In genomic region chr19:24797606-24798005, GRCm38 (mm10) we compare ENCODE assay signal across 11 mouse cellular contexts.
DNase-seq lines count a peak whose midpoint lies in the region; ATAC-seq and TF ChIP-seq lines count a peak whose summit lies in the region.
"Had no signal": no experiment of that assay in that cellular context is flagged by ENCODE, and none has a peak within 500 bp of the region (broad histone marks: within the 10 kb centered on the region; RNA-seq: fewer than 3 reads in every experiment).

No protein-coding gene starts in this region.

- H3K4me3 ChIP-seq in lung, postnatal 0 days (ENCODE audit: low read depth, low read length) = no peak overlapping the region
- no peak overlapping the region for H3K4me3 ChIP-seq in thymus, adult 2 months (ENCODE audit: control insufficient read depth, insufficient read depth, low read length)
- H3K4me3 ChIP-seq in forebrain, embryonic 15.5 days = no peak overlapping the region

- H3K36me3 ChIP-seq in lung, postnatal 0 days (ENCODE audit: insufficient read depth, low read length) = no peaks in the 10 kb centered on the region
- no peaks in the 10 kb centered on the region for H3K36me3 ChIP-seq in thymus, adult 2 months (ENCODE audit: control insufficient read depth, insufficient read depth, low read length)
- no peaks in the 10 kb centered on the region for H3K36me3 ChIP-seq in forebrain, embryonic 15.5 days

- no peaks in the 10 kb centered on the region for H3K27me3 ChIP-seq in lung, postnatal 0 days (replicated peaks; ENCODE audit: insufficient read depth, low read length)
- no peaks in the 10 kb centered on the region for H3K27me3 ChIP-seq in thymus, adult 2 months (ENCODE audit: control insufficient read depth, insufficient read depth, low read length)
- no peaks in the 10 kb centered on the region for H3K27me3 ChIP-seq in forebrain, embryonic 15.5 days
- H3K27me3 ChIP-seq: Patski had no signal

- H3K4me1 ChIP-seq in lung, postnatal 0 days (ENCODE audit: insufficient read depth, low read depth, low read length) = no peaks in the 10 kb centered on the region
- no peaks in the 10 kb centered on the region for H3K4me1 ChIP-seq in thymus, adult 2 months (replicated peaks; ENCODE audit: control insufficient read depth, insufficient read depth, low read length)
- H3K4me1 ChIP-seq in forebrain, embryonic 15.5 days = no peaks in the 10 kb centered on the region

- 35% methylated on average over 9 of the region's 9 CpGs for WGBS in lung, postnatal 0 days
- WGBS in thymus, adult 2 months = 10% methylated on average over 9 of the region's 9 CpGs
- 72% methylated on average over 9 of the region's 9 CpGs for WGBS in forebrain, embryonic 15.5 days

- H3K9me3 ChIP-seq in lung, postnatal 0 days (ENCODE audit: low read length) = no peaks in the 10 kb centered on the region
- H3K9me3 ChIP-seq in forebrain, embryonic 15.5 days = no peaks in the 10 kb centered on the region

- ATAC-seq in common myeloid progenitor, adult 5-6 weeks (replicated peaks; ENCODE audit: low read depth, poor library complexity, severe bottlenecking) = peak; percentile 23; the same call in 1 of the 2 replicates
- ATAC-seq in lung, postnatal 0 days = peak; percentile 68
- ATAC-seq in forebrain, embryonic 15.5 days (replicated peaks) = no peak
- ATAC-seq: forebrain, embryonic 16.5 days; Patski had no signal

- TF ChIP-seq CTCF in lung, postnatal 0 days (IDR thresholded peaks at IDR 0.05) = no peak
- TF ChIP-seq CTCF in thymus, adult 2 months (IDR thresholded peaks at IDR 0.05; ENCODE audit: borderline replicate concordance, control insufficient read depth, extremely low read depth, insufficient read depth, low read length, poor library complexity) = no peak

- peak; percentile 47 to 58 for DNase-seq in cerebellum, postnatal 10 days
- DNase-seq in cerebellum, adult 11-12 months = no peak
- DNase-seq in heart, postnatal 4 days = peak; percentile 48
- peak; percentile 58 for DNase-seq in lung, postnatal 0 days (ENCODE audit: low spot score)
- no peak for DNase-seq in thymus, adult 2 months
- DNase-seq in layer of hippocampus, adult 9-11 months = no peak
- DNase-seq: cerebellum, adult 11 months had no signal

- H3K9ac ChIP-seq in lung, postnatal 0 days (replicated peaks; ENCODE audit: low read depth) = no peak overlapping the region
- H3K9ac ChIP-seq in forebrain, embryonic 15.5 days (replicated peaks) = no peak overlapping the region

- no peak overlapping the region for H3K4me2 ChIP-seq in lung, postnatal 0 days (replicated peaks; ENCODE audit: low read depth, low read length)
- no peak overlapping the region for H3K4me2 ChIP-seq in forebrain, embryonic 15.5 days (replicated peaks)

- no peak for TF ChIP-seq EP300 in lung, postnatal 0 days (IDR thresholded peaks at IDR 0.05)

- H3K27ac ChIP-seq in lung, postnatal 0 days (ENCODE audit: low read length) = no peak overlapping the region
- no peak overlapping the region for H3K27ac ChIP-seq in thymus, adult 2 months (ENCODE audit: control insufficient read depth, insufficient read depth, low read length)
- H3K27ac ChIP-seq in forebrain, embryonic 15.5 days (replicated peaks) = no peak overlapping the region

- no peak for TF ChIP-seq POLR2A in thymus, adult 2 months (IDR thresholded peaks at IDR 0.05; ENCODE audit: control insufficient read depth, extremely low read depth, insufficient read depth, low read length, poor library complexity)

Comparison
In these comparisons a context has a peak if more than half of its experiments do, and no peak if none do; other contexts are left out.
1. DNase-seq: peak in cerebellum, postnatal 10 days (2 of 2), heart, postnatal 4 days (single experiment) and lung, postnatal 0 days (single experiment); none in cerebellum, adult 11-12 months (single experiment), thymus, adult 2 months (single experiment) and layer of hippocampus, adult 9-11 months (single experiment).